Mouse (Mus musculus): ENCODE results near the gene Unc80.

Unc80 gene

DNA sequence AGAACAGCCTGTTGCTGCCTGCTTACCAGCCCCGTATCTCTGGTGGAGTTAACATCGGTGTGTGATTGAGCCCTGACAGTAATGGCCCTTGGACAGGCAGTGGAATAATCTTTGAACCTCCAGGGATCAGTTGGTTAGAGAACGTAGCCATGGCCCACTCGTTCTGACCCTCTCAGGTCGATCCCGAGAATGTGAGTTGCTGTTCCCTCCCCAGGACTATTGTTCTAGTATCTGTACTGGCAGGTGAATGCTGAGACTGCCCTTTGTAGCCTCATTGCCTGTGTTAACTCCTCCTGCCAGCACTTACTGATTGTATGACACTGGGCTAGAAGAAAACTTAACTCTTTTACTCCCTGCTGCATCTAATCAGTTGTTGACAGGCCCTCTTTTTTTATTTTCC lies 236.4 kb downstream of the Unc80 start:
- DNase-seq (ENCODE audit: low spot score in 2 of 2): no peak

DNA sequence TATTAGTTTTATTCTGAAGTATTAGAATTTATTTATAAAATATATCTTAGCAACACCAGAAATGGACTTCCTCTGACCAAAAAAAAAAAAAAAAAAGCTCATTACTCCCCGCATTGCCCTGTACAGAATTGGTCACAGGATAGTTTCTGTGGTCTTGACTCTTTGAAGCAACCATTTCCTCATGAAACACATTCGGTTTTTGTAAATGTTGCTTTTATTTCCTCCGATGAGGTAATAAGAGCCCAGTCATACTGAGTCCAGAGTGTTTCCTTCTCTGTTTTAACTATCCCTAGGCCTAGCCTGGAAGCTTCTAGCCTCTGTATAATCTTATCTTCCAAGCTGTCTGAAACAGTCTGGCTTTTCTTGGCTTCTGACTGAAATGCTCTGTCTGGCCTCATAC lies 244.7 kb downstream of the Unc80 start:
- no peak for DNase-seq (ENCODE audit: low spot score in 2 of 2)

DNA sequence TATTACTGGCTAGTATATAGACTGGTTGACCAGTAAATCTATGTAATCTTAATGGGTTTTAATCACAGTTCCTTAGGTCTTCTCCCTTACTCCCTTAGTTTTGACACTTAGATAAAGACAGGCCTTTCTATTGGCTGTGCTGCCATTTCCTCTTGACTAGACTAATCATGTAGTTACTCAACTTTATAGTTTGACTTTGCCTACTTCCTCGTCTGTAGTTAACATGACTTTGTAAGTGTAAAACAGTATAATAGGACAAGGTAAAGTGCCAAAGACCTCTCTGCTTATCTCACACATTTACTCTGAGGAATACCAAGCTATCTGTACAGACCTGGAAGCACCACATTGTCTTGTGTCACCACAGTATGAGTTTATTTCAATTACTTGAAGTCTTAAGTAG lies 262.4 kb downstream of the Unc80 start:
- DNase-seq (ENCODE audit: low spot score in 2 of 2): no peak

Measured in right cerebral cortex, postnatal 36 days (tissue).